Mouse (Mus musculus): Measurements from ENCODE around the gene Slc39a11. TPM values are rescaled to one million over a fixed set of nuclear protein-coding genes. Genes with fewer than 3 reads are reported as not detected.

Slc39a11 gene
- polyA plus RNA-seq, 1 experiment from 2014 or later, result 27.7 TPM

DNA sequence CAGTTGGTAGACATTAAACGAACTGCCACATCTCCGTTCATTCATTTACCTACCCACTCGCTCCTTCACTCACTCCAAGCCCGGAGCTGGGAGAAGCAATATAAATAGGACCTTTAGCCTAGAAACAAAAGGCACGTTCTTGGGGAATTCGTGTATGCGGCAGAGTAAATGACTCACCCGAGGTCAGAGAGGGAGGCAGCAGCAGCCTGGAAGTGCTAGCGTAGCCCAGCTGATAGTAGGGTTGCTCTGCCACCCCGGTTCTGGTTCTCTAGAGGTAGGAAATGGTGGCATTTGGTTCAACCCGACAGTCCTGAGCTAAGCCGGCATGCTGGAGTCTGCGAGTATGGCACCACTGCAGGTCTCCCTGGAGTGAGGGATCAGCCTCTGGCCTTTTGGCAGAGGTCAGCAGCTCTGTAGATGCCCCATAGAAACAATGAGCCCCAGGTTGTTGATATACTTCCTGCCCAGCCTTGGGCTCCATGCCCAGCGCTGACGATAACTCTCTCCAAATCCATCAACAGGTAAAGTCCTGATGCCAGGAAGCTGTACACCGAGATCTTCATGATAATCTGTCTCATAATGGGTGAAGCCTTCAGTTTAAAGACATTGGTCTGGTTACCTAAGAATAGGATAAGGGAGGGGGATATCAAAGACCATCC, 440.5 kb downstream of the Slc39a11 start:
- Histone ChIP-seq H3K9me3 (replicated peaks) (no peaks in the 10 kb centered on the region), H3K4me3 (no peak overlapping the region), H3K27me3 (peaks cover 10% of the 10 kb centered on the region; the same call in 1 of the 2 replicates), H3K4me1 (peaks cover 11% of the 10 kb centered on the region), H3K9ac (no peak overlapping the region), H3K27ac (no peak overlapping the region), H3K36me3 (ENCODE audit: poor library complexity, severe bottlenecking) (no peaks in the 10 kb centered on the region), H3K4me2 (no peak overlapping the region)
- ATAC-seq, result no peak
- WGBS, result 85% methylated on average over 16 of the region's 16 CpGs

DNA sequence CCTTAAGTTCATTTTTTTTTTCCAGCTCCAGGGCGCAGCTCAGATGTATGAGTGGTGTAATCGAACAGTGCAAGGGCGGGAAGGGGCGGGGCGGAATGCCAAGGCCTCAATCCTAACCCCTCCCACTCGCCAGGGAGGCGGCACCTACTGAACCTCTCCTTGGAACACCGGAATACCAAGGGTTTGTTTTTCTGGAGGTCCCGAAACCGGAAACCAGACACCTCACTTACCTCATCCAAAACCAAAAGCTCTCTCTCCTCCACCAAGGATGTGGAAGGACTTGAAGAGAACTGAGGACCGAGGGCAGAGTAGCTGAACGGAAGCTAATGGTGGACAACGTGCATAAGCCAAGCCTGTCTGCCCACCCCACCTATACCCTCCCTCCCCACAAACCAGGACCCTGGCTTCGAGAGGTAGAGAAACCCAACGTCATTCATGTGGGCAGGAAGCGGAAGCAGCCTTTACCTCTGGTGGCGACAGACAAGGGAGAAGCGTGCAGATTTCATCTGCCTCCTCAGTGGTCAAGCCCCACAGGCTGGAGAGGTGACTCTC, 441.3 kb downstream of the Slc39a11 start:
- no peaks in the 10 kb centered on the region for H3K36me3 ChIP-seq (ENCODE audit: poor library complexity, severe bottlenecking)
- peaks cover 8% of the 10 kb centered on the region; the same call in 1 of the 2 replicates for H3K27me3 ChIP-seq
- no peak overlapping the region for H3K9ac ChIP-seq
- H3K4me1 ChIP-seq, result peaks cover 11% of the 10 kb centered on the region
- H3K4me3 ChIP-seq, result no peak overlapping the region
- no peak for ATAC-seq
- no peaks in the 10 kb centered on the region for H3K9me3 ChIP-seq (replicated peaks)
- no peak overlapping the region for H3K27ac ChIP-seq
- 76% methylated on average over 18 of the region's 18 CpGs for WGBS
- H3K4me2 ChIP-seq, result no peak overlapping the region

GRCm38 (mm10) chr11:113207966-113208365, 441.9 kb downstream of the Slc39a11 start:
- Histone ChIP-seq H3K4me3 (no peak overlapping the region), H3K27ac (no peak overlapping the region), H3K36me3 (ENCODE audit: poor library complexity, severe bottlenecking) (no peaks in the 10 kb centered on the region), H3K27me3 (peaks cover 8% of the 10 kb centered on the region; the same call in 1 of the 2 replicates), H3K9ac (no peak overlapping the region), H3K9me3 (replicated peaks) (no peaks in the 10 kb centered on the region), H3K4me1 (peaks cover 11% of the 10 kb centered on the region), H3K4me2 (no peak overlapping the region)
- 82% methylated on average over 14 of the region's 14 CpGs for WGBS
- ATAC-seq, result no peak

DNA sequence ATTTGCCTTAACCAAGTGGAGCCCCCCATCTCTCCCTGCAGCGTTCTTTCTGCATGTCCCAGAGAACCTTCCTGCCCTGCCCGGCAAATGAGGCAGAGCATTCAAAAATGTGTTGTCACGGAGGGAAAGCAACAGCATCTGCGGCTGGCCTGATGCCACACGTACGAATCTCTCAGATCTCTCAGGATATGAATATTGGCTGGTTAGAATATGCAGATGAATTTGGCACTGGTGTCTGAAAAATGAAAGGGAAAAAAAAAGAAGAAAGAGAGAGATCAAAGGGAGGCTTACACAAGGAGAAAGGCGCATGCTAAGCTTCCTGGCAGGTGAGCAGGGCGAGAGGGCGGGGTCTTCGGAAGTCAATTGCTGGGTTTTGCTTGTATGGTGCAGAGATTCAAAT, 443.8 kb downstream of the Slc39a11 start:
- WGBS, result 62% methylated on average over 10 of the region's 10 CpGs
- no peaks in the 10 kb centered on the region for H3K36me3 ChIP-seq (ENCODE audit: poor library complexity, severe bottlenecking)
- peaks cover under 1% of the 10 kb centered on the region for H3K4me1 ChIP-seq
- no peak for ATAC-seq
- H3K4me2 ChIP-seq, result no peak overlapping the region
- peaks cover 8% of the 10 kb centered on the region; the same call in 1 of the 2 replicates for H3K27me3 ChIP-seq
- no peak overlapping the region for H3K9ac ChIP-seq
- H3K9me3 ChIP-seq (replicated peaks), result no peaks in the 10 kb centered on the region
- H3K4me3 ChIP-seq, result no peak overlapping the region
- H3K27ac ChIP-seq, result peak overlapping the region; percentile 31; the same call in 1 of the 2 replicates

GRCm38 (mm10) chr11:113203008-113203407, 446.9 kb downstream of the Slc39a11 start:
- Histone ChIP-seq H3K4me2 (no peak overlapping the region), H3K9ac (no peak overlapping the region), H3K27me3 (no peaks in the 10 kb centered on the region), H3K4me1 (peaks cover 31% of the 10 kb centered on the region), H3K27ac (no peak overlapping the region), H3K9me3 (replicated peaks) (no peaks in the 10 kb centered on the region), H3K36me3 (ENCODE audit: poor library complexity, severe bottlenecking) (no peaks in the 10 kb centered on the region), H3K4me3 (no peak overlapping the region)
- 89% methylated on average over 7 of the region's 7 CpGs for WGBS
- ATAC-seq, result no peak

- Histone ChIP-seq H3K9me3 (replicated peaks) (no peaks in the 10 kb centered on the region), H3K4me3 (peak overlapping the region; percentile 80), H3K4me1 (peaks cover 44% of the 10 kb centered on the region), H3K4me2 (peak overlapping the region; percentile 81), H3K9ac (peak overlapping the region; percentile 95), H3K27me3 (no peaks in the 10 kb centered on the region), H3K36me3 (ENCODE audit: poor library complexity, severe bottlenecking) (no peaks in the 10 kb centered on the region), H3K27ac (peak overlapping the region; percentile 87)
- under 1% methylated on average over 42 of the region's 42 CpGs for WGBS
- peak; percentile 94 for ATAC-seq
These were observed 448.3 kb downstream of the Slc39a11 start for GRCm38 (mm10) chr11:113201470-113201997.

DNA sequence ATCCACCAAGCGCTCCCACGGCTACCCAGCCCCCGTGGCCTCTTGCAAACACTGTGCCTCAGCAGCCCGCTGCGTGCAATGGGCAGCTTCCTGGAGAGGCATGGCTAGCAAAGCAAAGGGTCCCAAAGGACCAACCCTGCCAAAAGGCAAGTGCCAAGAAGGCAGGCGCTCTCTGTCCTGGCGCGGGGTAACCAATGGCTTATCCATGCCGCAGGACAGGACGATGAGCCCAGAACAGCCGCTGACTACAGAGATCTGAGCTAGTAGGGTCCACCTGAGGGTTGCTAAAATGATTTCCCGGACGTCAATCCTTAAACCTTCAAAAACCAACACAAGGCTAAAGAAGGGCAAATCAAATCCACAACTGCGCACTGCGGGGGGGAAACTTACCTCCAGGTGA, 449.0 kb downstream of the Slc39a11 start:
- Histone ChIP-seq H3K4me3 (peak overlapping the region; percentile 80), H3K4me2 (peak overlapping the region; percentile 81), H3K36me3 (ENCODE audit: poor library complexity, severe bottlenecking) (no peaks in the 10 kb centered on the region), H3K27me3 (no peaks in the 10 kb centered on the region), H3K27ac (0 out of 2 replicates have a peak overlapping the region, but pooled peaks have one; percentile 2), H3K4me1 (peaks cover 50% of the 10 kb centered on the region), H3K9ac (peak overlapping the region; percentile 95), H3K9me3 (replicated peaks) (no peaks in the 10 kb centered on the region)
- ATAC-seq, result peak; percentile 14; the same call in 1 of the 2 replicates
- 5% methylated on average over 15 of the region's 15 CpGs for WGBS

DNA sequence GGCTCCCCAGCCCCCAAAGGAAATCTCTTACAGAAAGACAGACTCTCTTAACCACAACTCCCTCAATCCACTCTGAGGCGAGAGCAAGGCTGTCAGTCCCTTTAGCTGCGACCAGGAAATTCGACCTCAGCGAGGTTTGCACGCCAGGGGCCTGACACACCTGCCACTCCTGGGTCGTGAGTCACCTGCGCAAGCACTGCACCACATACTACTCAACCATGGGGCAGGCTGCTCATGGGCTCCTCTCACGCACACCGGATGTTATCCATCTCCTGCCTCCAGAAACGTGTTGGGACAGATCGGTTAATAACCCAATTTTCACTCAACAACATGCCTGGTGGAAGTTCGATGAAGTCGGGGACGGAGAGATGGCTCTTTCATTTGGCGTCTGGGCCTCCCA, 451.3 kb downstream of the Slc39a11 start:
- Histone ChIP-seq H3K4me1 (peaks cover 63% of the 10 kb centered on the region), H3K9ac (peak overlapping the region; percentile 95; the same call in 1 of the 2 replicates), H3K27ac (no peak overlapping the region; the same call in 1 of the 2 replicates), H3K9me3 (replicated peaks) (no peaks in the 10 kb centered on the region), H3K4me2 (peak overlapping the region; percentile 81), H3K4me3 (peak overlapping the region; percentile 80), H3K27me3 (no peaks in the 10 kb centered on the region), H3K36me3 (ENCODE audit: poor library complexity, severe bottlenecking) (no peaks in the 10 kb centered on the region)
- 87% methylated on average over 15 of the region's 15 CpGs for WGBS
- no peak for ATAC-seq

- H3K36me3 ChIP-seq (ENCODE audit: poor library complexity, severe bottlenecking), result no peaks in the 10 kb centered on the region
- 90% methylated on average over 8 of the region's 8 CpGs for WGBS
- ATAC-seq, result no peak
- H3K9me3 ChIP-seq (replicated peaks), result no peaks in the 10 kb centered on the region
- H3K27ac ChIP-seq, result no peak overlapping the region
- peaks cover 71% of the 10 kb centered on the region for H3K4me1 ChIP-seq
- no peak overlapping the region for H3K9ac ChIP-seq
- H3K4me2 ChIP-seq, result peak overlapping the region; percentile 81
- no peak overlapping the region for H3K4me3 ChIP-seq
- H3K27me3 ChIP-seq, result no peaks in the 10 kb centered on the region
These were observed 452.3 kb downstream of the Slc39a11 start for GRCm38 (mm10) chr11:113197624-113198023.

DNA sequence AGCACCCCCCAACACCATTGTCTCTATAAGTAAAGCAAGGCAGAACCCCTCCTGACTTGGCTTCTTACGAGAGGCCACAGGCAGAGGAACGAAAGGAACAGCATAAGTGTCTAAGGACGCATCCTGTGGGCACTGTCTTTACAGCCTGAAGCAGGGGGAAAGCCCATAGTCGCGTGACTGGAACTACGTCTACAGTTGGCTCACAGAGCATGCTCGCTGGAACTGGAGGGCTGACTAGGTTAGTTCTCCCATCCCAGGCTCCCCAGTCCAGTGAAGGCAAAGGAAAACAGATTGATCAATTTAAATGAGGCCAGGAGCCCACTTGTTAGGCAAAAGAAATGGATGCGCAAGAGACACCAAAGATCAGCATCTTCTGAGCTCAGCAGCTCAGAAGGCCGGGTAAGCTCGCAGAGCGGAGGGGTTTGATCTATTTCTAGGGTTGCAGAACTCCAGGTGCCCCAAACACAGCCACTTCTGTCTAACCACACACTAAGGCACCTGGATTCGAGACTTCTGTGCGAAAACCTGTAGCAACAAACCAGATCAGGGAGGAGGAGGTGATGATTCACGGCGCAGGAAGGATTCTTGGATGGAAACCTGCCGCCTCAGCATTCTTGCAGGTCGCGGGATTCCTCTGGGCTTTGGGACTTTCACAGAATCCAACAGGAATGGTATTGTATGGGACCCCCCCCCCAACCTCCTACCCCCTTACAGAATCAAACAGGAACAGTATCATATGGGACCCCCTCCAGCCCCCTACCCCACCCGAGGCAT, 453.5 kb downstream of the Slc39a11 start:
- H3K4me2 ChIP-seq, result no peak overlapping the region
- H3K27me3 ChIP-seq, result no peaks in the 10 kb centered on the region
- no peak overlapping the region for H3K27ac ChIP-seq
- H3K36me3 ChIP-seq (ENCODE audit: poor library complexity, severe bottlenecking), result no peaks in the 10 kb centered on the region
- no peaks in the 10 kb centered on the region for H3K9me3 ChIP-seq (replicated peaks)
- H3K4me3 ChIP-seq, result no peak overlapping the region
- no peak for ATAC-seq
- 87% methylated on average over 19 of the region's 19 CpGs for WGBS
- peaks cover 81% of the 10 kb centered on the region for H3K4me1 ChIP-seq
- H3K9ac ChIP-seq, result peak overlapping the region; percentile 30; the same call in 1 of the 2 replicates

Measured in forebrain, embryonic 13.5 days (tissue).